Mouse (Mus musculus) heart, postnatal 4 days (tissue): ENCODE results near the gene Xxylt1. TPM values are rescaled to one million over a fixed set of nuclear protein-coding genes. Genes with fewer than 3 reads are reported as not detected.

Experiments
- total RNA-seq, 2 experiments: library from RNA; stranded (reverse); gene quantifications; 2 replicates each; pipeline ENCODE4 v1.2.3; 2021

Xxylt1 gene
- total RNA-seq, 2 experiments from 2014 or later = 15.9 to 17.3 TPM

Other genes with a start within 250 kb of the Xxylt1 start
- 10 to 100 TPM; 27.8 to 29.0 TPM for gene Acap2, start 119.8 kb upstream of the Xxylt1 start, total RNA-seq
- gene Ppp1r2, start 193.8 kb upstream of the Xxylt1 start, total RNA-seq = 100 to 1,000 TPM; 128 to 132 TPM
- gene Apod, start 233.4 kb upstream of the Xxylt1 start, total RNA-seq = under 1 TPM; 0.27 to 0.45 TPM